Mouse (Mus musculus): Measurements from ENCODE around the gene Thap8. TPM values are rescaled to one million over a fixed set of nuclear protein-coding genes. Genes with fewer than 3 reads are reported as not detected.
A peak's percentile ranks its signal among the peaks of the same experiment; 100 is the strongest.

Gene Thap8
- polyA plus RNA-seq, 1 experiment from 2014 or later, result 0.65 TPM

- no peaks in the 10 kb centered on the region for H3K9me3 ChIP-seq
- no peaks in the 10 kb centered on the region for H3K27me3 ChIP-seq (replicated peaks)
- no peak overlapping the region for H3K27ac ChIP-seq
- no peaks in the 10 kb centered on the region for H3K36me3 ChIP-seq
- no peak overlapping the region for H3K4me2 ChIP-seq
- ATAC-seq (ENCODE audit: insufficient read depth, low FRiP score, low read depth), result no peak
- 65% methylated on average over 6 of the region's 6 CpGs for WGBS
- H3K4me3 ChIP-seq (replicated peaks), result no peak overlapping the region
- H3K4me1 ChIP-seq, result 0 out of 2 replicates have a peak, but pooled peaks cover 7% of the 10 kb centered on the region
- no peak overlapping the region for H3K9ac ChIP-seq
Observed at GRCm38 (mm10) chr7:30288046-30288445, 8.2 kb downstream of the Thap8 start.

DNA sequence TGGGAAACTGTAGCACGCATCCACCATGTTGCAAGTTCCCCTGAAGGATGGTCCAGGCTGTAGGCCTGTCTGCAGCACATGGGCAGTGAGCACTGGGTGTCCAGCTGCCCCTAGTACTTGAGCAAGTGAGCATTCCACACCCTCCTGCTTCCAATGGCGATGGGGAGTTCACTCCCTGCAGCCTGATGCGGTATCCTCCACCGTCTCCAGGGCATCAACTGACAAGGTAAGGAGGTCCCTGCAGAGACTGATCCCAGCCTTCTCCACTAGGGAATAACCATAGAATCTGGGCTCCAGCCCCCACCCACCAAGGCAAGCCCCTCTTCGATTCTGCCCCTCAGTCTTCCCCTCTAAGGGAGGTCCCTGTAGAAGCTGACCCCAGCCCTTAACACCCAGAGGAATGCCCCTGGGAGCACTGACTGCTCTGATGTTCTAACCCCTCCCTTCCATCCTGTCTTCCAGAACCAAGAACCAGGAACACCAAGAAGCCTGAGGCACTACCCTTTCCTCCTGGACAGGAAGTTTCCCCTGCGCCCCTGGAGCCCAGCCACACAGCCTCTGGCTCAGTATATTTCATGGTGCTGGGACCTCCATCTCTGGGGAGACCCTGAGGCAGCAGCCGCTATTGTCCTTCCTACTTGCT, 9.3 kb downstream of the Thap8 start:
- H3K4me2 ChIP-seq, result no peak overlapping the region
- WGBS, result 63% methylated on average over 7 of the region's 7 CpGs
- 0 out of 2 replicates have a peak, but pooled peaks cover 11% of the 10 kb centered on the region for H3K4me1 ChIP-seq
- H3K27me3 ChIP-seq (replicated peaks), result no peaks in the 10 kb centered on the region
- H3K27ac ChIP-seq, result no peak overlapping the region
- no peak overlapping the region for H3K9ac ChIP-seq
- H3K9me3 ChIP-seq, result no peaks in the 10 kb centered on the region
- no peak overlapping the region for H3K4me3 ChIP-seq (replicated peaks)
- no peaks in the 10 kb centered on the region for H3K36me3 ChIP-seq
- ATAC-seq (ENCODE audit: insufficient read depth, low FRiP score, low read depth), result no peak

- Histone ChIP-seq H3K36me3 (no peaks in the 10 kb centered on the region), H3K27ac (no peak overlapping the region), H3K4me3 (replicated peaks) (no peak overlapping the region), H3K9me3 (no peaks in the 10 kb centered on the region), H3K9ac (no peak overlapping the region), H3K4me1 (0 out of 2 replicates have a peak, but pooled peaks cover 11% of the 10 kb centered on the region), H3K4me2 (no peak overlapping the region), H3K27me3 (replicated peaks) (no peaks in the 10 kb centered on the region)
- WGBS, result 55% methylated on average over 10 of the region's 10 CpGs
- no peak for ATAC-seq (ENCODE audit: insufficient read depth, low FRiP score, low read depth)
Observed at GRCm38 (mm10) chr7:30289714-30290399, 10.0 kb downstream of the Thap8 start.

DNA sequence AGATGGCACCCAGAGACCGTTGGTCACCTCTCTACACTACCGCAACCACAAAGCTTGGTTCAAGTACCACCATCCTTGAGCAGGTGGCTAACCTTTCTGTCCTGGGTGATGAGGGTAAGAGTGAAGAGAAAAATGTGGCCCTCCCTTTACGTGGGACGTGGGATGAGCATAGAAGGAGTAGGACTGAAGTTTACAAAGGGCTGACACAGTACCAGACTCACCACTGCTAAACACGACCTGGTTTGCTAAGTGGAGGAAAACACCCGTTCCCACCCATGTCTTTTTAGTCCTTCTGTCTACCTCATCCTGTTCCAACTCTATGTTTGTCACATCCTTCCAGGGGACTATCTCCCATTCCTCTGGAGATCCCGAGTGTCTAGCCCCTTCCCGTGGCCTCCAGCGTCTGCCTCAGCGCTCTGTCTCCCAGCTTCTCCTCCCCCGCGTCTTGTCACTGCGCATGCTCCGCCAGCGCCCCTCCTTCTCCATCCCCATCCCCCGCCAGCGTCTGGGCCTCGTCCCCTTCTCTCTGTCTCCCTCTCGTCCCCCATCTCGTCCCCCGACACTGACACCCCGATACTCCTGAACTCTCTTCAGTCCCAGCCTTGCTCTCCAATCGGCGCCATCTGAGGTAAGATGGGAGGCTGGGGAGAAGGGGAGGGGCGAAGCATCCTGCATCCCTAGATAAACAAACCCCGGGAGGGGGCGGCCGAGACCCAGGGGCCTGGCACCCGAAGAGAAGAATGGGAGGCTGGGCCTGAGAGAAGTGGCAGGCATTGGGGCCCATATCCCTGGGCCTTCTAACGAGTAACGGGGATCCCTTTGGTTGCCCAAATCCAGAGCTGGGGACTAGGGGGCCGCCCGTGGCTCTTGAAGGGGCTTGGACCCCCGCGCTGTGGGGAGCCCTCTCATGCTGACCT, 11.6 kb downstream of the Thap8 start, which contains the start of gene Clip3:
Gene Clip3, plus strand, starts transcription at position 514 of the 917 bp plus-strand sequence.
- 8% methylated on average over 35 of the region's 35 CpGs for WGBS
- Histone ChIP-seq H3K4me3 (replicated peaks) (peak within 1 kb of the TSS; percentile 62), H3K4me2 (peak within 1 kb of the TSS; percentile 66), H3K36me3 (no peaks in the 10 kb centered on the region), H3K9ac (peak within 1 kb of the TSS; percentile 59), H3K9me3 (no peaks in the 10 kb centered on the region), H3K4me1 (0 out of 2 replicates have a peak, but pooled peaks cover 11% of the 10 kb centered on the region), H3K27me3 (replicated peaks) (no peaks in the 10 kb centered on the region), H3K27ac (peak within 1 kb of the TSS; percentile 59)
- ATAC-seq (ENCODE audit: insufficient read depth, low FRiP score, low read depth), result peak; percentile 54

GRCm38 (mm10) chr7:30293795-30294194, 13.9 kb downstream of the Thap8 start:
- 77% methylated on average over 13 of the region's 13 CpGs for whole genome bisulfite sequencing
- no peaks in the 10 kb centered on the region for H3K27me3 ChIP-seq (replicated peaks)
- no peak overlapping the region for H3K4me3 ChIP-seq (replicated peaks)
- H3K4me1 ChIP-seq, result 0 out of 2 replicates have a peak, but pooled peaks cover 11% of the 10 kb centered on the region
- peaks cover 3% of the 10 kb centered on the region; the same call in 1 of the 2 replicates for H3K36me3 ChIP-seq
- H3K9ac ChIP-seq, result no peak overlapping the region
- no peak overlapping the region for H3K4me2 ChIP-seq
- no peak overlapping the region for H3K27ac ChIP-seq
- ATAC-seq (ENCODE audit: insufficient read depth, low FRiP score, low read depth), result no peak
- no peaks in the 10 kb centered on the region for H3K9me3 ChIP-seq

DNA sequence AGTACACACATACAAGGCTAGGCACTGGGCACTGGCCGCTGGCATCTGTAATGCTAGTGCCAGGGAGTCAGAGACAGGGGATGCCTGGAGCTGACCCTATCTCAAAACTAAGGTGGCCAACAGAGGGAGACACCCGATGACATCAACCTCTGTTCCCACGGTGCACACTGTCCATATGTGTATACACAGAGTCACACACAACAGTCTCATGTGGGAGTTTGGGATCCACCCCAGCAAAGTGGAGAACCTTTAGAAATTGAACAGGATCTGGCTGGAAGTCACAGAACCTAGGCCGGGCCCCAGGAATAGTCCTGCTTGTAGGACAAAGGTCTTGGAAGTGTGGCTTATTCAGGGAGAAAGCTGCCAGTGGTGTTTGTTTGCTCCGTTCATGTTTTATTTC, 14.4 kb downstream of the Thap8 start:
- WGBS, result 88% methylated on average over 5 of the region's 5 CpGs
- ATAC-seq (ENCODE audit: insufficient read depth, low FRiP score, low read depth), result no peak
- H3K4me1 ChIP-seq, result 0 out of 2 replicates have a peak, but pooled peaks cover 11% of the 10 kb centered on the region
- no peaks in the 10 kb centered on the region for H3K27me3 ChIP-seq (replicated peaks)
- H3K9ac ChIP-seq, result no peak overlapping the region
- no peaks in the 10 kb centered on the region for H3K9me3 ChIP-seq
- H3K4me3 ChIP-seq (replicated peaks), result no peak overlapping the region
- H3K36me3 ChIP-seq, result peaks cover 3% of the 10 kb centered on the region; the same call in 1 of the 2 replicates
- no peak overlapping the region for H3K4me2 ChIP-seq
- no peak overlapping the region for H3K27ac ChIP-seq

DNA sequence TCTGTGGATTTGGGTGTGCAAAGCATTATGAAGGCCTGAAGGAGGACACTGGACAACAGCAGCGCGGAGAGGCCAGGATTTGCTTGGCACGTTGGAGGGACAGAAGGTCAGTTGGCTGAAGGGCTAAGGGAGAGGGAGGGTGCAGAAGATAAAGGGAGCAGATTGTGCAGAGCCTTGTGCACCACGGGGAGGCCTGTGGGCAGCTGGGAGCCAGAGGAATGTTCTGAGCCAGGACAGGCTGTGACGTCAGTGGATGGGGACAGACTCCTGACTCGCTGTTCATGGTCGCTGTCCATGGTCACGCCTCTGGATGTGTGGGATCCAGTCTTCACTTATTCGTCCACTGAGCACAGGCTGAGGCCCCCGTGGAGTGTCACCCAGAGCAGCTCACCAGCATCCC, 15.2 kb downstream of the Thap8 start:
- Histone ChIP-seq H3K27ac (no peak overlapping the region), H3K9me3 (no peaks in the 10 kb centered on the region), H3K9ac (no peak overlapping the region), H3K4me3 (replicated peaks) (no peak overlapping the region), H3K4me1 (0 out of 2 replicates have a peak, but pooled peaks cover 11% of the 10 kb centered on the region), H3K27me3 (replicated peaks) (no peaks in the 10 kb centered on the region), H3K36me3 (peaks cover 3% of the 10 kb centered on the region; the same call in 1 of the 2 replicates), H3K4me2 (no peak overlapping the region)
- WGBS, result 65% methylated on average over 10 of the region's 10 CpGs
- no peak for ATAC-seq (ENCODE audit: insufficient read depth, low FRiP score, low read depth)

DNA sequence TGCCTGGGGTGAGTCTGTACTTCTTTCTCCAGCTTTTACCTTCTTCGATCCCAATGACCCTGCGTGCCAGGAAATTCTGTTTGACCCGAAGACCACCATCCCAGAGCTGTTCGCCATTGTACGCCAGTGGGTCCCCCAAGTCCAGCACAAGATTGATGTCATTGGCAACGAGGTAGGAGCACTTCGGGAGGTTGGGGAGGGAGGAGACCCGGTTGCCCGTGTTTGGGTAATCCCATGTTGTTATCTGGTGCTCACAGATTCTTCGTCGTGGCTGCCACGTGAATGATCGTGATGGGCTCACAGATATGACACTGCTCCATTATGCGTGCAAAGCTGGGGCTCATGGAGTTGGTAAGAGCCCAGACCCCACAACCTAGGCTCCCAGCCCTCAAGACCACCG, 16.9 kb downstream of the Thap8 start:
- H3K9ac ChIP-seq, result no peak overlapping the region
- no peaks in the 10 kb centered on the region for H3K27me3 ChIP-seq (replicated peaks)
- no peak for ATAC-seq (ENCODE audit: insufficient read depth, low FRiP score, low read depth)
- no peaks in the 10 kb centered on the region for H3K9me3 ChIP-seq
- peaks cover 6% of the 10 kb centered on the region; the same call in 1 of the 2 replicates for H3K36me3 ChIP-seq
- H3K4me1 ChIP-seq, result 0 out of 2 replicates have a peak, but pooled peaks cover 7% of the 10 kb centered on the region
- H3K4me3 ChIP-seq (replicated peaks), result no peak overlapping the region
- 88% methylated on average over 15 of the region's 15 CpGs for WGBS
- no peak overlapping the region for H3K4me2 ChIP-seq
- H3K27ac ChIP-seq, result no peak overlapping the region

- ATAC-seq (ENCODE audit: insufficient read depth, low FRiP score, low read depth), result no peak
- Histone ChIP-seq H3K9me3 (no peaks in the 10 kb centered on the region), H3K27me3 (replicated peaks) (no peaks in the 10 kb centered on the region), H3K9ac (no peak overlapping the region), H3K36me3 (peaks cover 9% of the 10 kb centered on the region; the same call in 1 of the 2 replicates), H3K27ac (no peak overlapping the region), H3K4me3 (replicated peaks) (no peak overlapping the region), H3K4me1 (0 out of 2 replicates have a peak, but pooled peaks cover 7% of the 10 kb centered on the region), H3K4me2 (no peak overlapping the region)
- 77% methylated on average over 16 of the region's 16 CpGs for WGBS
Observed at GRCm38 (mm10) chr7:30297266-30297665, 17.4 kb downstream of the Thap8 start.

DNA sequence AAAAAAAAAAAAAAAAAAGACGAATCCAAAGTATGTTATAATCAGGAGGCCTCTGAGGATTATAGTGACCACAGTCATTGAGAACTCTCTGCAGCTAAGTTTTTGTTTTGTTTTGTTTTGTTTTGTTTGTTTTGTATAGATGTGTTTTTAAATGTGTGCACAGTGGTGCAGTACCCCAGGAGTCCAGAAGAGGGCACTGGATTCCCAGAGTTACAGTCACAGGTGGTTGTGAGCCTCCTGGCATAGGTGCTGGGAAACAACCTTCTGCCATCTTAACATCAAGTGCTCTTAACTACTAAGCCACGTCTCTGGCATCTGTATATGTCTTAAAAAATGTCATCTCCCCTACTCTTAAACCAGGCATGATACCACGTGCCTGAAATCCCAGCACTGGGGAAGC, 21.0 kb downstream of the Thap8 start:
- no peak overlapping the region for H3K9ac ChIP-seq
- WGBS, result 46% methylated on average over 3 of the region's 3 CpGs
- no peak overlapping the region for H3K27ac ChIP-seq
- no peaks in the 10 kb centered on the region for H3K9me3 ChIP-seq
- no peak for ATAC-seq (ENCODE audit: insufficient read depth, low FRiP score, low read depth)
- H3K36me3 ChIP-seq, result peaks cover 15% of the 10 kb centered on the region
- no peaks in the 10 kb centered on the region for H3K4me1 ChIP-seq
- H3K27me3 ChIP-seq (replicated peaks), result no peaks in the 10 kb centered on the region
- H3K4me3 ChIP-seq (replicated peaks), result no peak overlapping the region
- no peak overlapping the region for H3K4me2 ChIP-seq

DNA sequence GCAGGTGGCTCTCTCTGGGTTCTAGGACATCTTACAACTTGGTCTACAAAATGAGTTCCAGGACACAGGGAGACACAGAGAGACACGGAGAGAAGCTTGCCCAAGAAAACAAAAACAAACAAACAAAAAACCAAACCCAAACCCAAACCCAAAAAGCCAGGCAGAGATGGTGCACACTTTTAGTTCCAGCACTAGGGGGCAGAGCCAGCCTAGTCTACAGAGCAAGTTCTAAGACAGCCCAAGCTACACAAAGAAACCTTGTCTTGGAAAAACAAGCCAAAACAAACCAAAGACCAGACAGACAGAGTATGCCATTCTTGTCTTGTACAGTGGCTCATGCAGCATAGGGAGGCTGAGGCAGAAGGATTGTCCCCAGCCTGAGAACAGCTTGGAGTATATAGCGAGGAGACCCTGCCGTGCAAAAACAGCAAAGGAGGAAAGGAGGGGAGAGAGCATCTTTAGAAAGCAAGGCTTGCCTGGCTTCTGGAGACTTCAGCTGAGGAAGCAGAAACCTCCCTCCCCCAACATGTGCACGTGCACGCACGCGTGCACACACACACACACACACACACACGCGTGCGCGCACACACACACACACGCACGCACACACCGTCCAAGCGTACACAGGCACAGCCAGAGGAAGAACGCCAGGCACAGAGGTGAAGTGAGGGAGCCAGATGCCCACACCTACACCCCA, 26.3 kb downstream of the Thap8 start:
- H3K27ac ChIP-seq, result no peak overlapping the region
- 87% methylated on average over 16 of the region's 16 CpGs for WGBS

More for the DNA sequence above, 26.3 kb downstream of the Thap8 start:
- Histone ChIP-seq H3K9ac (no peak overlapping the region), H3K4me2 (no peak overlapping the region), H3K4me3 (replicated peaks) (no peak overlapping the region), H3K9me3 (no peaks in the 10 kb centered on the region), H3K27me3 (replicated peaks) (no peaks in the 10 kb centered on the region), H3K4me1 (peaks cover 19% of the 10 kb centered on the region; the same call in 1 of the 2 replicates), H3K36me3 (peaks cover 12% of the 10 kb centered on the region)
- ATAC-seq (ENCODE audit: insufficient read depth, low FRiP score, low read depth), result no peak
